Mouse (Mus musculus) embryonic facial prominence, embryonic 10.5 days (tissue): ENCODE measurements at regions not wholly inside any gene's neighbourhood (a gene's known extent, or its start where the extent isn't known, plus 50 kb on each side); places are given as distances from the start of the nearest gene placed in this dataset.

ENCODE experiments used
- DNase-seq: peaks from one replicate; pipeline ENCODE4 v3.0.0-alpha.2; 2017; ENCODE audit warnings: low spot score
- H3K27ac ChIP-seq: fragments of 300-500 bp; sonication (generic); replicated peaks from 2 replicates; pipeline ENCODE4 v1.5.1; 2016; ENCODE audit warnings: mild to moderate bottlenecking
- H3K27me3 ChIP-seq: fragments of 300-500 bp; sonication (generic); replicated peaks from 2 replicates; pipeline ENCODE4 v1.6.1; 2016; ENCODE audit warnings: low read depth, mild to moderate bottlenecking; ENCODE audit not compliant: poor library complexity, severe bottlenecking
- H3K36me3 ChIP-seq: fragments of 300-500 bp; sonication (generic); replicated peaks from 2 replicates; pipeline ENCODE4 v1.6.1; 2016; ENCODE audit warnings: mild to moderate bottlenecking, moderate library complexity
- H3K4me1 ChIP-seq: fragments of 300-500 bp; sonication (generic); 2 replicates; pipeline ENCODE4 v1.6.1; 2016
- H3K4me3 ChIP-seq: fragments of 300-500 bp; sonication (generic); 2 replicates; pipeline ENCODE4 v1.5.1; 2016; ENCODE audit warnings: mild to moderate bottlenecking, moderate library complexity
- H3K9me3 ChIP-seq: fragments of 300-500 bp; sonication (generic); 2 replicates; pipeline ENCODE4 v1.6.1; 2016; ENCODE audit warnings: mild to moderate bottlenecking
- WGBS: fragments of 180-500 bp; shearing (Covaris S2); methylation state at CpG from one replicate; pipeline ENCODE4 v1.1.7; 2016; 5-methylcytosine and 5-hydroxymethylcytosine counted together

DNA sequence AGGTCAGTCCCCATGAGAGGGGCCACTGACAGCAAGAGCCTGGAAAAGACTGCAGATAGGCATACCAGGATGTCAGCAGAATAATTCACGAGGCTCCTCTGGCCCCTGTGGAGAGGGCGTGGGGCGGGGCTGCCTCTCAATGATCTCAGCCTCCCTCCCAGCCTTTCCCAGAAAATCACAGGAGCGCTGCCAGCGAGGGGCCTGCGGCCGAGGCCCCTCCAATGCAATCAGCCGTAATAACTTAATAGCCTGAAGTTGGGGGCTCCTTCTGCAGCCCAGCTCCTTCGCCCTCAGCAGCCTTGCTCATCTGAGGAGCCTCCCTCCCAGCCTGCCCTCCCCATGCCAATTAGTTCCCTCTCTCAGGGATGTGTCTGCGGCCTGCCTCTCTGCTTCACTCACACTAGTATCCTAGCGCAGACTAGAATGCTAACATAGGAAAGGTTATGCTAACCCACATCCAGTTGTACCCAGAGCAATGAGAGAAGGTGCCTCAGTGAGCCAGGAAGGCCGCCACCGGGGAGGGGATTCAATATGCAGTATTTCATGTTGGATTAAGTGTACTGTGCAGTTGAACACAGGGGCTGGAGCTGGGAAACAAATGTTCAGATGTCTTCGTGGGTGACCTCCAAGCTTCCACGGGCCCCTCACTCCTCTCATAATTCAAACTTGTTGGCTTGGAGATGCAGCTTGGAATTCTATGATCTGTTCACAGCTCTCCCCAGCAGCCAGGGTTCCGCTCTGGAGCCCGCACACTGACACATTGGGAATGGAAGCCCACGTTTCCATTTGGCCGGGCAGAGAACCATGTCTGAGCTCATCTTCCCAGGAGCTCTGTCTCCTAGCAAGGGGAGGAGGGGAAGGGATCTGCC, 67.5 kb upstream of the Stx16 start:
- WGBS, result 48% methylated on average over 19 of the region's 19 CpGs
- Histone ChIP-seq H3K4me3 (no peak overlapping the region), H3K36me3 (no peaks in the 10 kb centered on the region), H3K4me1 (peaks cover 32% of the 10 kb centered on the region), H3K27me3 (no peaks in the 10 kb centered on the region), H3K27ac (peak overlapping the region; percentile 72), H3K9me3 (peaks cover 12% of the 10 kb centered on the region; the same call in 1 of the 2 replicates)
- peak; percentile 64 for DNase-seq

DNA sequence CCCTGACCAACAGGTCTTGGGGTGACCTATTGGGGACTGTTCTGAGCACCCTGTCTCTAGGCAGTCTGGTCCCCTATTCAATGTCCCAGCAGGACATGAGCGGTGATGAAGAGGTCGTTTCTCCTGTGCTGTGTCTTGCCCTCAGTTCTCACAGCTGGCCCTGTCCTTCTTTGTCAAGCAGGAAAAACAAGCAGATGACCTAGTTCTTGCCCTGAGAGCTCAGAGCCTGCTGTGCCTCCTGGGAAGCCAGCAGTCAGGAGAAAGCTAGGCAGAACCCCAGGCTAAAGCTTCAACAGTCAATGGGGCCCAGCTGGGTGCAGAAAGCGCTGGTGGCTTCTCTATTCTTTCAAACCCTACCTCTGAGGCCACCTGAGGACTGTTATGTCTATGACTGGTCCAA, 66.1 kb upstream of the Stx16 start:
- H3K4me1 ChIP-seq, result peaks cover 32% of the 10 kb centered on the region
- no peak for DNase-seq
- no peaks in the 10 kb centered on the region for H3K27me3 ChIP-seq
- H3K36me3 ChIP-seq, result no peaks in the 10 kb centered on the region
- H3K27ac ChIP-seq, result 0 out of 2 replicates have a peak overlapping the region, but pooled peaks have one; percentile 19
- H3K9me3 ChIP-seq, result no peaks in the 10 kb centered on the region
- WGBS, result 61% methylated on average over 3 of the region's 3 CpGs
- H3K4me3 ChIP-seq, result no peak overlapping the region

DNA sequence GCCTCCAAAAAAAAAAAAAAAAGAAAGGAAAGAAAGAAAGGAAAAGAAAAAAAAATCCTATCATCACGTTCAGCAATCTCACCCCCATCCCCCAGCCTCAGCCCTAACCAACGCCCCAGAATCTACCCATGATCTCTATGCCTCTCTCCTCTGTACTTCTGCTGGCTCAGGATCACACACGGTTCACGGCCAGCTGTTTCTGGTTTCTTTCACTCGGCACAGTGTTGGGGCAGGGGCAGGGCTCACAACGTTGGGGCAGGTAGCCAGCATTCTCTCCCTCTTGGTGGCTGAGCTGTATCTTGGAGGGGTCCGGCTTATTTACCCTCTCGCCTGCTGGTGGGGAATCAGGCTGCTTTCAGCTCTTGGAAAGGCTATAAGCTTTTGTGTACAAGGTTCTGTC, 64.7 kb upstream of the Stx16 start:
- peak; percentile 18 for DNase-seq
- no peaks in the 10 kb centered on the region for H3K36me3 ChIP-seq
- H3K27ac ChIP-seq, result no peak overlapping the region
- H3K9me3 ChIP-seq, result no peaks in the 10 kb centered on the region
- WGBS, result 58% methylated on average over 8 of the region's 8 CpGs
- peaks cover 37% of the 10 kb centered on the region for H3K4me1 ChIP-seq
- H3K4me3 ChIP-seq, result no peak overlapping the region
- H3K27me3 ChIP-seq, result no peaks in the 10 kb centered on the region

DNA sequence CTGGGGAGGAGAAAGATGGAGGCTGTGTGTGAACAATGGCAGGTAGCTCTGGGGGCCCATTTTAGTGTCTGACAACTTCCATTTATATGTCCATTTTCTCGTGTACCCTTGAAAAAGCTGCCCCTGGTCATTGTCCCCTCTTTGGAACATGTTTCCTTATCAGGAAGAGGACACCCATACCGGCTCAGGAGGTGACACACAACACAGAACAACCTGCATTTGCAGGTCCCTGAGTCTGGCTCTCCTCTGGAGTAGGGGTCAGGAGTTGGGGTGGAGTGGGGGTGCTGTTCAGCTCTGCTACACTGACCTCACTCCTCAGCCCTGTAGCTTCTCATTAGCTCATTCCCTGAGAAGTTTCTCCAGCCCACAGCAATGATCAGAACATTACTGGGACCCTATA, 61.7 kb upstream of the Stx16 start:
- DNase-seq, result no peak
- Histone ChIP-seq H3K9me3 (no peaks in the 10 kb centered on the region), H3K27ac (no peak overlapping the region), H3K4me3 (no peak overlapping the region), H3K4me1 (peaks cover 27% of the 10 kb centered on the region), H3K36me3 (no peaks in the 10 kb centered on the region), H3K27me3 (no peaks in the 10 kb centered on the region)
- 82% methylated on average over 2 of the region's 2 CpGs for WGBS

DNA sequence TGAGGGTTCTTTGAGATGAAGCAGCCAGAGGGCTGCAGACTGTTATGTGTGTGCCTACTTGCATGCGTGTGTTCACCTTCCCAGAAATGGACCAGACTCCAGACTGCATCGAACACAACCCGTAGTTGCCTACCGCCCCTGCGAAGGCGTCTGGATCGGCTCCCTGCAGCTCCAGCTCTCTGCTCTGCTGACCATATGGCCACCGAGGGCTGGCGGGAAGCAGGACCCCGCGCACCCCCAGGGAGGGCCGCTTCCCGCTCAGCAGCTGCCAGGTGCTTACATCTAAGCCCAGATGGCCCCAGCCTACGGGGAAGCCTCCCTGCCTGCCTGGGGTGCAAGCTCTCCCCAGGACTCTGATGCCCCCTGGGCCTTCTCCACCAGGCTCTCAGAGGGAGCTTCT, 60.8 kb upstream of the Stx16 start:
- no peak for DNase-seq
- Histone ChIP-seq H3K4me3 (no peak overlapping the region), H3K27me3 (no peaks in the 10 kb centered on the region), H3K9me3 (no peaks in the 10 kb centered on the region), H3K4me1 (peaks cover 19% of the 10 kb centered on the region), H3K36me3 (no peaks in the 10 kb centered on the region), H3K27ac (peak overlapping the region; percentile 40; the same call in 1 of the 2 replicates)
- 60% methylated on average over 14 of the region's 14 CpGs for WGBS

DNA sequence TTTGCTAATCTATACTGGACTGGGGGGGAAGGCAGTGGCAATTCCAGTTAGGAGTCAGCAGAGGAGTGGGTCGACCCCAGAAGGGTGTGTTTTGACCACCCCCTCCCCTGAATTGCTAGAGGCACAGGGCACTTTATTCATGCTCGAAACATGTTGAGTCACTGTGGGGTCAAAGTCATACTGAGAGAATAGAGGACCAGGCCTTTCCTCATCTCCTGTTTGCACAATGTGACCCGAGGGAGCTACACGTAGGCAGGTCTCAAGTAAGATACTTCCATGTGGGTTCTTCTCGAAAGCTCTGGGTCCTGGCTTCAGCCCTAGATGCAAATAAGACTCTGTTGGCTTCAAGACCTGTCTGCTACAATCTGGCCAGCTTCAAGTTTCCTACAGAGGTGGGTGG, 60.0 kb upstream of the Stx16 start:
- DNase-seq, result peak; percentile 3

DNA sequence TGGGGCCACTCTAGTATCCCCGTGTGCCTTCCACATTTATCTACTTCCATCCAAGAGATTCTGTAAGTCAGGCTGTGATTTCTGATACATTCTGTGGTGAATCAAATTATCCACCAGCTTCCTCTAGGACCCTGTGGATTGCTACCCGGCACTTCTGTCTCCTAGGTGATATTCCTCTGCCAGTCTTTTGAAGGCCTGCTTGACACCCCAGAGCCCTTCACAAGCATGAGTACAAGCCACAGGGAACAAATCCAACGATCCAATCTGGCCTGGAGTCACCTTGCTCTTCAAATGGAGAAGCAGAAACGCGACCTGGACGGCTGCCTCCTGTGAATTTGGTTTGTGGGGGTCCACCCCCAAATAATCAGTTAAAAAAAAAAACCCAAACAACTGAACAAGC, 59.1 kb upstream of the Stx16 start:
- 79% methylated on average over 6 of the region's 6 CpGs for WGBS
- no peak for DNase-seq

More for the DNA sequence above, 60.0 kb upstream of the Stx16 start:
- H3K36me3 ChIP-seq, result no peaks in the 10 kb centered on the region
- H3K4me1 ChIP-seq, result peaks cover 27% of the 10 kb centered on the region
- 84% methylated on average over 5 of the region's 5 CpGs for WGBS
- no peaks in the 10 kb centered on the region for H3K9me3 ChIP-seq
- no peak overlapping the region for H3K27ac ChIP-seq
- no peak overlapping the region for H3K4me3 ChIP-seq
- no peaks in the 10 kb centered on the region for H3K27me3 ChIP-seq

DNA sequence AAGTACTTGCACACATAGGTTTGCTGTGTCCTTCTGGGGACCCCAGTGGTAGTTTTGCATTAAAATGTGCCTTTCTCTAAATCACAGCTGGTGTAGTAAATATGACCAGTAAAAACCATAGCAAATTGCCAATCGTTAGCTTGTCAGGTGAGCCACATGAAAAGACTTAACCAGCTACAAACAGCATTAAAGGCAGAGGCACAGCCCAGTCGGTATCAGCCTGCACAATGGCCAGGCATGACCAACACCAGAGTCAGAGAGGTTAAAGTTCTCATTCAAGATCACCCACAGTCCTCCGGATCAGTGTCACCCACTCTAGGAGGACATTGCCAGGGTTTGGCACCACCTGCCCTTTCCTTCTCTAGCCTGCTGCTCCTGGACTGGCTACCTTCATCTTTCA, 58.5 kb upstream of the Stx16 start:
- H3K36me3 ChIP-seq, result no peaks in the 10 kb centered on the region
- DNase-seq, result no peak
- H3K4me1 ChIP-seq, result peaks cover 34% of the 10 kb centered on the region
- H3K4me3 ChIP-seq, result no peak overlapping the region
- 66% methylated on average over 3 of the region's 3 CpGs for WGBS
- H3K27ac ChIP-seq, result no peak overlapping the region
- H3K27me3 ChIP-seq, result no peaks in the 10 kb centered on the region
- H3K9me3 ChIP-seq, result no peaks in the 10 kb centered on the region

More for the DNA sequence above, 59.1 kb upstream of the Stx16 start:
- no peaks in the 10 kb centered on the region for H3K36me3 ChIP-seq
- H3K9me3 ChIP-seq, result no peaks in the 10 kb centered on the region
- H3K4me1 ChIP-seq, result peaks cover 29% of the 10 kb centered on the region
- H3K27me3 ChIP-seq, result no peaks in the 10 kb centered on the region
- no peak overlapping the region for H3K27ac ChIP-seq
- H3K4me3 ChIP-seq, result no peak overlapping the region

DNA sequence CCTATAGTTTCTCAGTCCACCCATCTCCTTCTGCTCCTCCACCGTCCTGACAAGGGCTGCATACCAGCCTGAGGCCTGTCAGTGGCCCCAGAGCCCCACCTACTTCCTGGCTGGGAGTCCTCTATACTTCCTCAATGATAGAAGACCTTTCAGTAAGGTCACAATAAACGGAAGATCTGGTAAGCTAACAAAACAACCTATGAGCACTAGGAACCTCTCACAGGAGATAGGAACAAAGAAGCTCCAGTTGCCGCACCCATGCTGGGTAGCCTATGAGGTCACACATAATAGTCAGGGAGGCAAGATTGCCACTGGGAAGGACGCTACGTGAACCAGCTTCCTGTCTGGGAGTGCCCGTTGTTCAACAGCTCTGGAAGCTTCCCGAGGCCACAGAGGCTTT, 58.1 kb upstream of the Stx16 start:
- Histone ChIP-seq H3K36me3 (no peaks in the 10 kb centered on the region), H3K9me3 (no peaks in the 10 kb centered on the region), H3K4me3 (no peak overlapping the region), H3K27me3 (no peaks in the 10 kb centered on the region), H3K27ac (no peak overlapping the region), H3K4me1 (peaks cover 36% of the 10 kb centered on the region)
- 44% methylated on average over 7 of the region's 7 CpGs for WGBS
- no peak for DNase-seq

DNA sequence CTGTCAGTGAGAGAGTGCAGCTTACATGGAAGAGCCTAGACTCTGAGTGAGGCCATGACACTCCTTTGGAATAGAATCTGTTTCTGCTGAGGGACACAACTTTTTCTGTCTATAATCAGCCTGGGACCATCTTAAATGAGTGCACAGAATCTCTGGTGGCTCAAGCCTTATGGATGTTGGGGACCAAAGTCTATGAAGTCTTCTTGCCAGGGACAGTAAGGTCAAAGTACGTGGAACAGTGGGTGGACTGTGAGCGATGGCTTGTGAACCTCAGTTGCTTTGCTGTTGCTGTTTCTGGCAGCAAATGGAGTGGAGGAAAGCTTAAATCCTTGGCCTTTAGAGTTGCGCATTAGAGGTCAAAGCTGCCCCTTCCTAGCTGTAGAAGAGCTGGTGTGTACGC, 57.1 kb upstream of the Stx16 start:
- no peaks in the 10 kb centered on the region for H3K27me3 ChIP-seq
- WGBS, result 96% methylated on average over 4 of the region's 4 CpGs
- no peaks in the 10 kb centered on the region for H3K36me3 ChIP-seq
- no peak overlapping the region for H3K27ac ChIP-seq
- H3K4me3 ChIP-seq, result no peak overlapping the region
- peaks cover 36% of the 10 kb centered on the region for H3K4me1 ChIP-seq
- no peak for DNase-seq
- H3K9me3 ChIP-seq, result no peaks in the 10 kb centered on the region

DNA sequence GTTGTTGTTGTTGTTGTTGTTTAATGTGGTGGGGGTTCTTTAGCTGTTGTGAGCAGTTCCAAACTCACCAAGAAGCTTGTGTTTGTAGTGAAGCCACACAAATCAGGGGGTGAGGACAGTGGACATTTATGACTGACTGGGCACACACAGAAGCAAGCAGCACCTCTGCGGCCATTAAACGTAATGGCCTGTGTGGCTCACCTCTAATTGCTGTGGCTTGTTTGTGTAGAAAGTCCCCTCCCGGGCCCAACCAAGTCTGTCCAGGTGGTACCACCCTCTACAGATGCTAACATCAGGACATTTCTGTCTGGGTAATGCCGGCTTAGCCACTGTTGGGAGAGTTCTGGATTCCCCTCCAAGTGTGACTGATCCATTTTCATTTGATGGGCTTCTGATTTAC, 56.1 kb upstream of the Stx16 start:
- Histone ChIP-seq H3K4me1 (peaks cover 36% of the 10 kb centered on the region), H3K9me3 (no peaks in the 10 kb centered on the region), H3K27ac (no peak overlapping the region), H3K4me3 (no peak overlapping the region), H3K36me3 (no peaks in the 10 kb centered on the region), H3K27me3 (no peaks in the 10 kb centered on the region)
- no peak for DNase-seq
- 85% methylated on average over 4 of the region's 4 CpGs for WGBS

DNA sequence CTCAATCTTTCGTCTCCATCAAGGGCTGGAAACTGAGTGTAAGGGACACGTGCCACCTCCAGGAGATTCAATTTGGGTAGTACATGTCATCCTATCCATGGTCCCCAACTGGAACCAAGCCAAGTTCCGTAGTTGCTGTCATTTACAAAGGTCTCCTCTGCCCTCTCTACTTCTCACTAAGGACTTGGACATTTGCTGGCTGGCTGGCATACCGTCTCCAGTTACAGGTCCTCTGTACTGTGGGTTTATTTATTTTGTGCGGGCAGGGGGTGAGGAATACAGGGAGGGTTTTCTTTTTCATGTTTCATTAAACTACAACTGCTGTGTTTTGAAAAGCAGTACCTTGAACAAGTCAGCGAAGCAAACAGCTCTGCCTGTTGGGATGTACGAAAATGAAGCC, 55.7 kb upstream of the Stx16 start:
- 74% methylated on average over 7 of the region's 7 CpGs for WGBS
- Histone ChIP-seq H3K36me3 (no peaks in the 10 kb centered on the region), H3K4me1 (peaks cover 32% of the 10 kb centered on the region), H3K27ac (no peak overlapping the region), H3K4me3 (no peak overlapping the region), H3K9me3 (no peaks in the 10 kb centered on the region), H3K27me3 (no peaks in the 10 kb centered on the region)
- DNase-seq, result no peak

DNA sequence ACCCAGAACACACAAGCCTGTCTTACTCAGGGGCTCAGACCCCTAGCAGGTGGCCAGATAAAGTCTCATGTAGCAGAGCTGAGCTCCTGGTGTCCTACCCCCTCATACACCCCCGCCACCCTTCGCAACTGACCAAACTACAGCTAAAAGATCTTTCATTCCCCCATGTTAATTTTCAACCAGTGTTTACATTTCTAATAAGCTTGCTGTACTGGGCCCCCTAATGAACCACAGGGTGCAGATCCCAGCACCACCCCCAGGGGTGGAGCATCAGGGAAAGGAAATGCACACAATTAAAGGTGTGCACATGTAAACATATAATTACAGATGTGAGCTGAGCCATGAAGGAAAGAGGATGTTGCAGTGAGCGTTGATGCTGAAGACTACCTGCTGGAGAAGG, 54.6 kb upstream of the Stx16 start:
- 83% methylated on average over 3 of the region's 3 CpGs for WGBS
- Histone ChIP-seq H3K36me3 (no peaks in the 10 kb centered on the region), H3K9me3 (no peaks in the 10 kb centered on the region), H3K27me3 (no peaks in the 10 kb centered on the region), H3K4me1 (peaks cover 32% of the 10 kb centered on the region), H3K27ac (no peak overlapping the region), H3K4me3 (no peak overlapping the region)
- no peak for DNase-seq
